Mouse (Mus musculus) bone marrow, adult 2 months (tissue): Measurements from ENCODE around the gene Chaf1b. TPM values are rescaled to one million over a fixed set of nuclear protein-coding genes. Genes with fewer than 3 reads are reported as not detected.

Source experiments
- H3K27ac ChIP-seq: fragments of 200-500 bp; 2 replicates; pipeline ENCODE4 v1.5.1; 2012; ENCODE audit warnings: low read depth, mild to moderate bottlenecking, control low read depth, inconsistent platforms, low read length; ENCODE audit not compliant: control insufficient read depth, poor library complexity, insufficient read depth
- H3K4me1 ChIP-seq: fragments of 200-500 bp; 2 replicates; pipeline ENCODE4 v1.6.1; 2011; ENCODE audit warnings: low read length; ENCODE audit not compliant: control insufficient read depth, insufficient read depth
- H3K4me3 ChIP-seq: fragments of 200-500 bp; replicated peaks from 2 replicates; pipeline ENCODE3; 2011; ENCODE audit warnings: mild to moderate bottlenecking, low read depth, low read length, control low read depth; ENCODE audit not compliant: control insufficient read depth
- CTCF ChIP-seq: fragments of 200-500 bp; IDR thresholded peaks from 2 replicates; pipeline ENCODE4 v1.5.1; 2011; ENCODE audit warnings: low read length, control low read depth; ENCODE audit not compliant: control insufficient read depth, insufficient read depth
- POLR2A ChIP-seq: fragments of 200-500 bp; IDR thresholded peaks from 2 replicates; pipeline ENCODE4 v1.6.1; 2011; ENCODE audit warnings: low read depth, mild to moderate bottlenecking, control low read depth, low read length, borderline replicate concordance; ENCODE audit not compliant: control insufficient read depth
- WGBS: fragments of 180-500 bp; shearing (Covaris S2); methylation state at CpG from one replicate; pipeline ENCODE4 v1.1.7; 2018; 5-methylcytosine and 5-hydroxymethylcytosine counted together
- polyA plus RNA-seq: library from polyadenylated mRNA; stranded (reverse); fragments of >200 nt; gene quantifications from 2 replicates; pipeline ENCODE4 v1.2.4, GENCODE M21; 2011; ENCODE audit warnings: low replicate concordance; ENCODE audit not compliant: missing spikeins, insufficient read depth, insufficient read length

Gene Chaf1b
- polyA plus RNA-seq, 1 experiment: 39.4 TPM

- under 1% methylated on average over 43 of the region's 43 CpGs for WGBS
- Histone ChIP-seq H3K27ac (no peak overlapping the region; the same call in 1 of the 2 replicates), H3K4me1 (no peaks in the 10 kb centered on the region), H3K4me3 (peak overlapping the region; percentile 92)
- TF ChIP-seq POLR2A (no peak), CTCF (no peak)
Measured at GRCm38 (mm10) chr16:93884086-93884721, 503 bp downstream of the Chaf1b start.

GRCm38 (mm10) chr16:93884722-93885113, 1.0 kb downstream of the Chaf1b start:
- TF ChIP-seq POLR2A: no peak
- no peak for TF ChIP-seq CTCF
- H3K4me3 ChIP-seq: peak overlapping the region; percentile 92
- H3K4me1 ChIP-seq: no peaks in the 10 kb centered on the region
- WGBS: 42% methylated on average over 5 of the region's 5 CpGs
- no peak overlapping the region for H3K27ac ChIP-seq

- H3K4me3 ChIP-seq: no peak overlapping the region
- no peak for TF ChIP-seq CTCF
- TF ChIP-seq POLR2A: no peak
- no peak overlapping the region for H3K27ac ChIP-seq
- WGBS: 47% methylated on average over 6 of the region's 6 CpGs
- no peaks in the 10 kb centered on the region for H3K4me1 ChIP-seq
Measured at GRCm38 (mm10) chr16:93888481-93888880, 4.8 kb downstream of the Chaf1b start.

GRCm38 (mm10) chr16:93890948-93891604, 7.4 kb downstream of the Chaf1b start:
- Histone ChIP-seq H3K27ac (no peak overlapping the region), H3K4me1 (no peaks in the 10 kb centered on the region; the same call in 1 of the 2 replicates), H3K4me3 (no peak overlapping the region)
- 39% methylated on average over 12 of the region's 12 CpGs for WGBS
- TF ChIP-seq POLR2A (no peak), CTCF (no peak)

GRCm38 (mm10) chr16:93893285-93893684, 9.6 kb downstream of the Chaf1b start:
- no peak overlapping the region for H3K27ac ChIP-seq

GRCm38 (mm10) chr16:93903027-93903426, 19.3 kb downstream of the Chaf1b start:
- Histone ChIP-seq H3K27ac (no peak overlapping the region), H3K4me1 (no peaks in the 10 kb centered on the region), H3K4me3 (no peak overlapping the region)
- peak; percentile 26; the same call in 1 of the 2 replicates for TF ChIP-seq CTCF
- TF ChIP-seq POLR2A: no peak
- WGBS: 83% methylated on average over 6 of the region's 6 CpGs

More at GRCm38 (mm10) chr16:93893285-93893684, 9.6 kb downstream of the Chaf1b start:
- H3K4me1 ChIP-seq: no peaks in the 10 kb centered on the region; the same call in 1 of the 2 replicates
- no peak overlapping the region for H3K4me3 ChIP-seq
- 81% methylated on average over 5 of the region's 5 CpGs for WGBS
- TF ChIP-seq CTCF (no peak), POLR2A (no peak)

GRCm38 (mm10) chr16:93906156-93907014, 22.7 kb downstream of the Chaf1b start:
- Histone ChIP-seq H3K4me1 (no peaks in the 10 kb centered on the region), H3K27ac (no peak overlapping the region), H3K4me3 (no peak overlapping the region)
- no peak for TF ChIP-seq POLR2A
- TF ChIP-seq CTCF: peak; percentile 97
- 69% methylated on average over 11 of the region's 11 CpGs for WGBS

- TF ChIP-seq CTCF (no peak), POLR2A (no peak)
- WGBS: 84% methylated on average over 5 of the region's 5 CpGs
- no peak overlapping the region for H3K4me3 ChIP-seq
- no peak overlapping the region for H3K27ac ChIP-seq
- H3K4me1 ChIP-seq: peaks cover under 1% of the 10 kb centered on the region; the same call in 1 of the 2 replicates
Measured at GRCm38 (mm10) chr16:93907761-93908160, 24.1 kb downstream of the Chaf1b start.
